Mouse (Mus musculus): ENCODE measurements around the gene Jph4. TPM values are rescaled to one million over a fixed set of nuclear protein-coding genes. Genes with fewer than 3 reads are reported as not detected.

Jph4 gene
- polyA plus RNA-seq, 1 experiment: 3.6 TPM

- Histone ChIP-seq H3K27me3 (ENCODE audit: control insufficient read depth, insufficient read depth, low read length, poor library complexity, severe bottlenecking) (no peaks in the 10 kb centered on the region), H3K4me1 (ENCODE audit: control insufficient read depth, insufficient read depth, low read length) (no peaks in the 10 kb centered on the region), H3K36me3 (ENCODE audit: control insufficient read depth, insufficient read depth, low read length, poor library complexity, severe bottlenecking) (no peaks in the 10 kb centered on the region), H3K27ac (ENCODE audit: insufficient read depth, low read length) (no peak overlapping the region), H3K9me3 (replicated peaks; ENCODE audit: control insufficient read depth, insufficient read depth, low read length, poor library complexity, severe bottlenecking) (no peaks in the 10 kb centered on the region), H3K4me3 (ENCODE audit: low read depth, low read length) (peak overlapping the region; percentile 72), H3K9ac (ENCODE audit: low read depth, poor library complexity, severe bottlenecking) (peak overlapping the region; percentile 62)
- TF ChIP-seq POLR2A (IDR thresholded peaks at IDR 0.05; ENCODE audit: insufficient read depth, low read length) (no peak), CTCF (IDR thresholded peaks at IDR 0.05; ENCODE audit: low read depth, low read length) (peak; percentile 63)
Observed at GRCm38 (mm10) chr14:55113975-55114645, 2.6 kb downstream of the Jph4 start.

- Histone ChIP-seq H3K36me3 (ENCODE audit: control insufficient read depth, insufficient read depth, low read length, poor library complexity, severe bottlenecking) (no peaks in the 10 kb centered on the region), H3K9me3 (replicated peaks; ENCODE audit: control insufficient read depth, insufficient read depth, low read length, poor library complexity, severe bottlenecking) (no peaks in the 10 kb centered on the region), H3K4me3 (ENCODE audit: low read depth, low read length) (peak overlapping the region; percentile 52), H3K4me1 (ENCODE audit: control insufficient read depth, insufficient read depth, low read length) (no peaks in the 10 kb centered on the region), H3K27ac (ENCODE audit: insufficient read depth, low read length) (no peak overlapping the region), H3K9ac (ENCODE audit: low read depth, poor library complexity, severe bottlenecking) (peak overlapping the region; percentile 46), H3K27me3 (ENCODE audit: control insufficient read depth, insufficient read depth, low read length, poor library complexity, severe bottlenecking) (no peaks in the 10 kb centered on the region)
- TF ChIP-seq CTCF (IDR thresholded peaks at IDR 0.05; ENCODE audit: low read depth, low read length) (no peak), POLR2A (IDR thresholded peaks at IDR 0.05; ENCODE audit: insufficient read depth, low read length) (no peak), EP300 (IDR thresholded peaks at IDR 0.05; ENCODE audit: insufficient read depth, low read depth, low read length) (no peak)
Observed at GRCm38 (mm10) chr14:55113351-55113974, 3.3 kb downstream of the Jph4 start.

- TF ChIP-seq CTCF (IDR thresholded peaks at IDR 0.05; ENCODE audit: low read depth, low read length): no peak
- TF ChIP-seq EP300 (IDR thresholded peaks at IDR 0.05; ENCODE audit: insufficient read depth, low read depth, low read length): no peak
- TF ChIP-seq POLR2A (IDR thresholded peaks at IDR 0.05; ENCODE audit: insufficient read depth, low read length): no peak
- Histone ChIP-seq H3K36me3 (ENCODE audit: control insufficient read depth, insufficient read depth, low read length, poor library complexity, severe bottlenecking) (no peaks in the 10 kb centered on the region), H3K27me3 (ENCODE audit: control insufficient read depth, insufficient read depth, low read length, poor library complexity, severe bottlenecking) (no peaks in the 10 kb centered on the region), H3K9me3 (replicated peaks; ENCODE audit: control insufficient read depth, insufficient read depth, low read length, poor library complexity, severe bottlenecking) (no peaks in the 10 kb centered on the region), H3K27ac (ENCODE audit: insufficient read depth, low read length) (no peak overlapping the region), H3K4me3 (ENCODE audit: low read depth, low read length) (no peak overlapping the region), H3K9ac (ENCODE audit: low read depth, poor library complexity, severe bottlenecking) (no peak overlapping the region), H3K4me1 (ENCODE audit: control insufficient read depth, insufficient read depth, low read length) (no peaks in the 10 kb centered on the region)
Observed at GRCm38 (mm10) chr14:55111720-55112119, 5.0 kb downstream of the Jph4 start.

GRCm38 (mm10) chr14:55110076-55110475 is 6.7 kb downstream of the Jph4 start:
- Histone ChIP-seq H3K4me3 (ENCODE audit: low read depth, low read length) (no peak overlapping the region), H3K4me1 (ENCODE audit: control insufficient read depth, insufficient read depth, low read length) (no peaks in the 10 kb centered on the region), H3K9me3 (replicated peaks; ENCODE audit: control insufficient read depth, insufficient read depth, low read length, poor library complexity, severe bottlenecking) (no peaks in the 10 kb centered on the region), H3K27me3 (ENCODE audit: control insufficient read depth, insufficient read depth, low read length, poor library complexity, severe bottlenecking) (no peaks in the 10 kb centered on the region), H3K36me3 (ENCODE audit: control insufficient read depth, insufficient read depth, low read length, poor library complexity, severe bottlenecking) (no peaks in the 10 kb centered on the region), H3K9ac (ENCODE audit: low read depth, poor library complexity, severe bottlenecking) (no peak overlapping the region), H3K27ac (ENCODE audit: insufficient read depth, low read length) (no peak overlapping the region)
- TF ChIP-seq POLR2A (IDR thresholded peaks at IDR 0.05; ENCODE audit: insufficient read depth, low read length) (no peak), EP300 (IDR thresholded peaks at IDR 0.05; ENCODE audit: insufficient read depth, low read depth, low read length) (no peak), CTCF (IDR thresholded peaks at IDR 0.05; ENCODE audit: low read depth, low read length) (no peak)

- H3K4me1 ChIP-seq (ENCODE audit: control insufficient read depth, insufficient read depth, low read length): no peaks in the 10 kb centered on the region
- H3K4me3 ChIP-seq (ENCODE audit: low read depth, low read length): no peak overlapping the region
- H3K9ac ChIP-seq (ENCODE audit: low read depth, poor library complexity, severe bottlenecking): no peak overlapping the region
- no peaks in the 10 kb centered on the region for H3K27me3 ChIP-seq (ENCODE audit: control insufficient read depth, insufficient read depth, low read length, poor library complexity, severe bottlenecking)
- H3K9me3 ChIP-seq (replicated peaks; ENCODE audit: control insufficient read depth, insufficient read depth, low read length, poor library complexity, severe bottlenecking): no peaks in the 10 kb centered on the region
- no peaks in the 10 kb centered on the region for H3K36me3 ChIP-seq (ENCODE audit: control insufficient read depth, insufficient read depth, low read length, poor library complexity, severe bottlenecking)
- TF ChIP-seq EP300 (IDR thresholded peaks at IDR 0.05; ENCODE audit: insufficient read depth, low read depth, low read length) (no peak), POLR2A (IDR thresholded peaks at IDR 0.05; ENCODE audit: insufficient read depth, low read length) (no peak), CTCF (IDR thresholded peaks at IDR 0.05; ENCODE audit: low read depth, low read length) (no peak)
- H3K27ac ChIP-seq (ENCODE audit: insufficient read depth, low read length): no peak overlapping the region
Observed at GRCm38 (mm10) chr14:55109048-55109873, 7.5 kb downstream of the Jph4 start.
